Mouse (Mus musculus) spleen, adult 2 months (tissue): Measurements from ENCODE around the gene Nrp2. TPM values are rescaled to one million over a fixed set of nuclear protein-coding genes. Genes with fewer than 3 reads are reported as not detected.

Experiments
- DNase-seq, 2 experiments: peaks; one replicate each; pipeline versions ENCODE4 v3.0.0 to v3.0.0-alpha.2; 2012 to 2021; ENCODE audit warnings: low spot score in 2 of 2, low read depth in 1 of 2
- H3K27ac ChIP-seq: fragments of 200-500 bp; 2 replicates; pipeline ENCODE4 v1.5.1; 2012; ENCODE audit warnings: low read length, inconsistent platforms; ENCODE audit not compliant: insufficient read depth
- H3K27me3 ChIP-seq: fragments of 200-500 bp; 2 replicates; pipeline ENCODE4 v1.6.1; 2012; ENCODE audit warnings: mild to moderate bottlenecking, moderate library complexity, low read length, inconsistent platforms; ENCODE audit not compliant: control insufficient read depth, insufficient read depth
- H3K36me3 ChIP-seq: fragments of 200-500 bp; 2 replicates; pipeline ENCODE4 v1.6.1; 2012; ENCODE audit warnings: mild to moderate bottlenecking, low read length, inconsistent platforms; ENCODE audit not compliant: control insufficient read depth, insufficient read depth
- H3K4me1 ChIP-seq: fragments of 200-500 bp; 2 replicates; pipeline ENCODE4 v1.6.1; 2011; ENCODE audit warnings: inconsistent platforms; ENCODE audit not compliant: control insufficient read depth, insufficient read depth, insufficient read length
- H3K4me3 ChIP-seq: fragments of 200-500 bp; 2 replicates; pipeline ENCODE4 v1.5.1; 2011; ENCODE audit warnings: mild to moderate bottlenecking, inconsistent platforms; ENCODE audit not compliant: insufficient read depth, insufficient read length; ENCODE audit errors: extremely low read depth
- CTCF ChIP-seq: fragments of 200-500 bp; IDR thresholded peaks from 2 replicates; pipeline ENCODE4 v1.5.1; 2011; ENCODE audit warnings: mild to moderate bottlenecking, inconsistent platforms; ENCODE audit not compliant: insufficient read depth, insufficient read length, insufficient replicate concordance; ENCODE audit errors: extremely low read depth
- POLR2A ChIP-seq: fragments of 200-500 bp; IDR thresholded peaks from 2 replicates; pipeline ENCODE4 v1.6.1; 2011; ENCODE audit warnings: low read depth, low read length, inconsistent platforms
- WGBS: fragments of 180-500 bp; shearing (Covaris S2); methylation state at CpG from one replicate; pipeline ENCODE4 v1.1.7; 2018; 5-methylcytosine and 5-hydroxymethylcytosine counted together
- polyA plus RNA-seq: library from polyadenylated mRNA; depleted of rRNA; stranded (reverse); fragments of >200 nt; gene quantifications from 2 replicates; pipeline ENCODE4 v1.2.3, GENCODE M21; 2012

The Nrp2 gene
- polyA plus RNA-seq, 1 experiment = 6.1 TPM

- no peak overlapping the region for H3K27ac ChIP-seq
- no peaks in the 10 kb centered on the region for H3K4me1 ChIP-seq
- no peak overlapping the region for H3K4me3 ChIP-seq
- DNase-seq = no peak
- no peaks in the 10 kb centered on the region for H3K27me3 ChIP-seq
- H3K36me3 ChIP-seq = no peaks in the 10 kb centered on the region
- no peak for TF ChIP-seq CTCF
- TF ChIP-seq POLR2A = no peak
- WGBS = 81% methylated on average over 8 of the region's 8 CpGs
Measured at GRCm38 (mm10) chr1:62743064-62743694, 40.1 kb downstream of the Nrp2 start.

GRCm38 (mm10) chr1:62745889-62746288 lies 42.8 kb downstream of the Nrp2 start:
- no peak for DNase-seq
- TF ChIP-seq CTCF (no peak), POLR2A (no peak)
- H3K4me3 ChIP-seq = no peak overlapping the region
- H3K27ac ChIP-seq = no peak overlapping the region
- no peaks in the 10 kb centered on the region for H3K36me3 ChIP-seq
- 91% methylated on average over 8 of the region's 8 CpGs for WGBS
- H3K4me1 ChIP-seq = peaks cover 3% of the 10 kb centered on the region; the same call in 1 of the 2 replicates
- no peaks in the 10 kb centered on the region for H3K27me3 ChIP-seq

GRCm38 (mm10) chr1:62747421-62748111 lies 44.5 kb downstream of the Nrp2 start:
- Histone ChIP-seq H3K4me1 (peaks cover 3% of the 10 kb centered on the region; the same call in 1 of the 2 replicates), H3K4me3 (no peak overlapping the region), H3K27ac (no peak overlapping the region), H3K27me3 (no peaks in the 10 kb centered on the region), H3K36me3 (no peaks in the 10 kb centered on the region)
- no peak for TF ChIP-seq POLR2A
- TF ChIP-seq CTCF = no peak
- WGBS = 68% methylated on average over 10 of the region's 10 CpGs
- DNase-seq = no peak

GRCm38 (mm10) chr1:62748361-62748760 lies 45.3 kb downstream of the Nrp2 start:
- no peak for TF ChIP-seq CTCF
- no peak for TF ChIP-seq POLR2A
- H3K27ac ChIP-seq = no peak overlapping the region
- DNase-seq = no peak
- H3K27me3 ChIP-seq = no peaks in the 10 kb centered on the region
- H3K36me3 ChIP-seq = no peaks in the 10 kb centered on the region
- no peak overlapping the region for H3K4me3 ChIP-seq
- H3K4me1 ChIP-seq = peaks cover 3% of the 10 kb centered on the region; the same call in 1 of the 2 replicates
- 97% methylated on average over 3 of the region's 3 CpGs for WGBS

GRCm38 (mm10) chr1:62749716-62750115 lies 46.6 kb downstream of the Nrp2 start:
- Histone ChIP-seq H3K36me3 (no peaks in the 10 kb centered on the region), H3K4me3 (no peak overlapping the region), H3K27ac (no peak overlapping the region), H3K4me1 (peaks cover 3% of the 10 kb centered on the region; the same call in 1 of the 2 replicates), H3K27me3 (no peaks in the 10 kb centered on the region)
- 92% methylated on average over 14 of the region's 14 CpGs for WGBS
- no peak for DNase-seq
- TF ChIP-seq CTCF (no peak), POLR2A (no peak)

GRCm38 (mm10) chr1:62750408-62751008 lies 47.4 kb downstream of the Nrp2 start:
- H3K4me3 ChIP-seq = no peak overlapping the region
- no peak overlapping the region for H3K27ac ChIP-seq
- WGBS = 48% methylated on average over 5 of the region's 5 CpGs
- H3K27me3 ChIP-seq = no peaks in the 10 kb centered on the region
- no peak for DNase-seq
- H3K36me3 ChIP-seq = no peaks in the 10 kb centered on the region
- TF ChIP-seq CTCF (no peak), POLR2A (no peak)
- peaks cover 3% of the 10 kb centered on the region; the same call in 1 of the 2 replicates for H3K4me1 ChIP-seq
